Mouse (Mus musculus): Measurements from ENCODE around the gene Gm43064. TPM values are rescaled to one million over a fixed set of nuclear protein-coding genes. Genes with fewer than 3 reads are reported as not detected.

The Gm43064 gene
- polyA plus RNA-seq, 1 experiment from 2014 or later: 0.60 TPM

DNA sequence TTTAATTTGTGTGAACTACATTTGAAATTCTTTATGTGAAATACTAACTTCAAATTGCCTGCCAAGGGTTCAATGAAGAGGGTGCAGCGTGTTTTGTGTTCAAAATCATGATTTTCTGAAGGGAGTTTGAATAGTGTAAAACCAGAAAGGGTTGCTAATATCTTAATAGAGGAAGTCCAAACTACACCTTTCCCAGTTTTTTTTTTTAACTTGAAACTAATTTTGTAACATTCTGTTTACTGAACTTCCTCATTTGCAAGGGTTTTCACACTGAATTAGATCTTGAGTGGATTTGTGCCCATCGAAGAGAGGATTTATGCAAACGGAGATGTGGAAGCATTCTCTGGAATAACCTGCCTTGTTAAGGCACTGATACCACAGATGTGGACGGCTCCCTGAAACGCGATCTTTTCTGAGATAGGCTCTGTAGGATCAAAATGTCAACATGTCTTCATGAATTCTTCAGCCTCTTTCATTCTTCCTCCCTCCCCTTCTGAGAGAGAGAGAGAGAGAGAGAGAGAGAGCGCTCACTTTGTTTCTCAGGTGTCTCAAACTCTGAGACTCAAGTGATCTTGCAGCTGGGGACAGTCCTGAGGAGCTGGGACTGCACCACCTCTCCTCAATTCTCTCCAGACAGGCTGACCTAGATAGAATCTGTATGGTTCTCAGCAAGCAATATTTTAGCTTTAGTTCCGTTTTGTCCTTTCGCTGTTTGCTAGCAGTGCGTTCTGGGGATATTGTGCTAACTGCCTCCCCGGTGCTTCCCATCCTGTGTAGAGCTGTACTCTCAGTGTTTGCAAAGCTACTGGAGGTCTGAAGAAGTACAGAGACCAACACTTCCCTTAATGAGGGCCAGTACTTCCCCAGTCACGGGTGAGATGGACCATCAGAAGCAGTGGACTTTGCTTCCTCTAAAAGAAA lies 49.8 kb downstream of the Gm43064 start, which contains the start of gene Ptpn22:
Gene Ptpn22 (plus strand): TSS at position 915 of the 921 bp plus-strand sequence.
- Histone ChIP-seq H3K27me3 (replicated peaks) (no peaks in the 10 kb centered on the region), H3K9me3 (replicated peaks) (no peaks in the 10 kb centered on the region), H3K4me1 (no peaks in the 10 kb centered on the region), H3K36me3 (no peaks in the 10 kb centered on the region), H3K4me3 (0 out of 2 replicates have a peak within 1 kb of the TSS, but pooled peaks have one; percentile 16), H3K27ac (peak within 1 kb of the TSS; percentile 27; the same call in 1 of the 2 replicates), H3K4me2 (peak within 1 kb of the TSS; percentile 33), H3K9ac (no peak within 1 kb of the TSS)
- 0 out of 2 replicates have a peak, but pooled peaks have one; percentile 40 for ATAC-seq
- 38% methylated on average over 12 of the region's 12 CpGs for WGBS (ENCODE audit: insufficient replicate concordance)

- H3K9me3 ChIP-seq (replicated peaks): no peaks in the 10 kb centered on the region
- H3K27me3 ChIP-seq (replicated peaks): no peaks in the 10 kb centered on the region
- no peak overlapping the region for H3K9ac ChIP-seq
- no peaks in the 10 kb centered on the region for H3K4me1 ChIP-seq
- no peaks in the 10 kb centered on the region for H3K36me3 ChIP-seq
- 0 out of 2 replicates have a peak overlapping the region, but pooled peaks have one; percentile 5 for H3K27ac ChIP-seq
- 0 out of 2 replicates have a peak, but pooled peaks have one; percentile 10 for ATAC-seq
- no peak overlapping the region for H3K4me3 ChIP-seq
- 36% methylated on average over 6 of the region's 6 CpGs for WGBS (ENCODE audit: insufficient replicate concordance)
- H3K4me2 ChIP-seq: peak overlapping the region; percentile 33
Observed at GRCm38 (mm10) chr3:103859851-103860391, 50.5 kb downstream of the Gm43064 start.

DNA sequence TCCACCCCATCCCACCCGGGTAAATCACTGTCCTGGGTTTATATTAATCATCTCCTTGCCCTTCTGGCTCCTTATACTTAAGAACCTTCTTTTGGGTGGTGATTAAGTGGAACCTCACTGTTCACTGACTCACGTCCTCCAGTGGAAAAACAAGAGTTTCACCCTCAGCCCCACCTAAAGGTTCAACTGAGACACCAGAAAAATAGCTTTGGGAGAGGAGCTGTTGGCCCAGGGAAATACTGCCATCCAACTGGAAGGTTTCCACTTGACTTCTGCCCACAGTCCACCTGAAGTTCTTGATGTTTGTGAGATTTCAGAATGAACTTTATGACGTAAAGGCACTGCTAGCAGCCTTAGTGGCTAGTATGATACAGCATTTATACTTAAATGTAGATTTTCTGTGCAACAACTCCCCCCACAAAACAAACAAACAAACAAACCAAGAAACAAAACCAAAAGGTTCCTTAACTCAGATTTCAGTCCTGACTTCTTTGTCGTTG lies 53.4 kb downstream of the Gm43064 start:
- Histone ChIP-seq H3K4me2 (no peak overlapping the region), H3K4me1 (no peaks in the 10 kb centered on the region), H3K36me3 (no peaks in the 10 kb centered on the region), H3K4me3 (no peak overlapping the region), H3K27ac (no peak overlapping the region), H3K9ac (no peak overlapping the region), H3K27me3 (replicated peaks) (no peaks in the 10 kb centered on the region), H3K9me3 (replicated peaks) (no peaks in the 10 kb centered on the region)
- 65% methylated on average over 4 of the region's 4 CpGs for WGBS (ENCODE audit: insufficient replicate concordance)
- ATAC-seq: no peak

DNA sequence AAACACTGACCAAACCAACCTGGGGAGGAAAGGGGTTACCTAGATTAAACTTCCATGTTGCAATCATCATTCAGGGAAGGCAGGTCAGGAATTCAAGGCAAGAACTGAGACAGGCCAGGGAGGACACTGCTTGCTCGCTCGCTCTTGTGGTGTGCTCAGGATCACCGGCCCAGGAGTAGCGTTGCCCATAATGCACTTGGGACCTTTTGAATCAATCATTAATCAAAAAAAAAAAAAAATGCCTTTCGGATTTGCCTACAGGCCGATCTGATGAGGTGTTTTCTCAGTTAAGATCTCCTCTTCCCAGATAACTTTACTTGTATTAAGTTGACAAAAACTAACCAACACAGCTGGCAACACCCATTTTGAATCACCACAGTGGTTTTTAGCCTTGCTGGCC lies 54.8 kb downstream of the Gm43064 start:
- Histone ChIP-seq H3K4me2 (no peak overlapping the region), H3K4me3 (no peak overlapping the region), H3K36me3 (no peaks in the 10 kb centered on the region), H3K9ac (no peak overlapping the region), H3K27me3 (replicated peaks) (no peaks in the 10 kb centered on the region), H3K9me3 (replicated peaks) (no peaks in the 10 kb centered on the region), H3K27ac (no peak overlapping the region), H3K4me1 (no peaks in the 10 kb centered on the region)
- ATAC-seq: no peak
- WGBS (ENCODE audit: insufficient replicate concordance): 75% methylated on average over 6 of the region's 6 CpGs

GRCm38 (mm10) chr3:103867424-103867971 lies 58.1 kb downstream of the Gm43064 start:
- Histone ChIP-seq H3K4me1 (no peaks in the 10 kb centered on the region), H3K36me3 (no peaks in the 10 kb centered on the region), H3K4me2 (no peak overlapping the region), H3K9me3 (replicated peaks) (no peaks in the 10 kb centered on the region), H3K4me3 (no peak overlapping the region), H3K27ac (no peak overlapping the region), H3K9ac (no peak overlapping the region), H3K27me3 (replicated peaks) (no peaks in the 10 kb centered on the region)
- WGBS (ENCODE audit: insufficient replicate concordance): 80% methylated on average over 5 of the region's 5 CpGs
- ATAC-seq: no peak

- ATAC-seq: no peak
- no peaks in the 10 kb centered on the region for H3K9me3 ChIP-seq (replicated peaks)
- H3K27me3 ChIP-seq (replicated peaks): no peaks in the 10 kb centered on the region
- no peaks in the 10 kb centered on the region for H3K4me1 ChIP-seq
- H3K9ac ChIP-seq: no peak overlapping the region
- no peak overlapping the region for H3K4me2 ChIP-seq
- 61% methylated on average over 4 of the region's 4 CpGs for WGBS (ENCODE audit: insufficient replicate concordance)
- H3K27ac ChIP-seq: no peak overlapping the region
- H3K36me3 ChIP-seq: no peaks in the 10 kb centered on the region
- H3K4me3 ChIP-seq: no peak overlapping the region
Observed at GRCm38 (mm10) chr3:103868008-103868407, 58.6 kb downstream of the Gm43064 start.

DNA sequence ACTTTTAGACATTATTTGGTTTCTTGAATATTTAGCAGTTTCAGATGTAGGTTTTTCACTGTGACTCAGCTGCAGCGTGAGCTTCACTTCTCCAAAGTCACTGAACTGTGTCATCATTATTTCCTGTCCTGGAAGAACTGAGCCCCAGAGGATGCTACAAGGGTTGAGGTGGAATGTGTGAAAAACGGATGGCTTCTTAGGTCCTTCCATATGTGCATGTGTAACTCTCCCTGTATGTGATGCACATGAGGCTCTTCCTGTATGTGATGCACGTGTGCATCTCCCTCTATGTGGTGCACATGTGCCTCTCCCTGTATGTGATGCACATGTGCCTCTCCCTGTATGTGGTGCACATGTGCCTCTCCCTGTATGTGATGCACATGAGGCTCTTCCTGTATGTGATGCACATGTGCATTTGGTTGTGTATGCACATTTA lies 63.3 kb downstream of the Gm43064 start:
- no peaks in the 10 kb centered on the region for H3K36me3 ChIP-seq
- H3K27ac ChIP-seq: no peak overlapping the region
- no peak overlapping the region for H3K4me2 ChIP-seq
- H3K4me3 ChIP-seq: no peak overlapping the region
- no peaks in the 10 kb centered on the region for H3K27me3 ChIP-seq (replicated peaks)
- 41% methylated on average over 3 of the region's 3 CpGs for WGBS (ENCODE audit: insufficient replicate concordance)
- H3K9me3 ChIP-seq (replicated peaks): no peaks in the 10 kb centered on the region
- H3K4me1 ChIP-seq: no peaks in the 10 kb centered on the region
- no peak for ATAC-seq
- no peak overlapping the region for H3K9ac ChIP-seq

- no peak overlapping the region for H3K9ac ChIP-seq
- WGBS (ENCODE audit: insufficient replicate concordance): 32% methylated on average over 7 of the region's 7 CpGs
- H3K27me3 ChIP-seq (replicated peaks): no peaks in the 10 kb centered on the region
- H3K27ac ChIP-seq: no peak overlapping the region
- H3K4me3 ChIP-seq: no peak overlapping the region
- ATAC-seq: no peak
- no peaks in the 10 kb centered on the region for H3K4me1 ChIP-seq
- no peak overlapping the region for H3K4me2 ChIP-seq
- H3K36me3 ChIP-seq: no peaks in the 10 kb centered on the region
- H3K9me3 ChIP-seq (replicated peaks): no peaks in the 10 kb centered on the region
Observed at GRCm38 (mm10) chr3:103874329-103874728, 65.0 kb downstream of the Gm43064 start.

- no peaks in the 10 kb centered on the region for H3K4me1 ChIP-seq
- no peaks in the 10 kb centered on the region for H3K9me3 ChIP-seq (replicated peaks)
- no peak for ATAC-seq
- no peak overlapping the region for H3K4me3 ChIP-seq
- no peak overlapping the region for H3K9ac ChIP-seq
- H3K27ac ChIP-seq: no peak overlapping the region
- no peaks in the 10 kb centered on the region for H3K27me3 ChIP-seq (replicated peaks)
- H3K4me2 ChIP-seq: no peak overlapping the region
- H3K36me3 ChIP-seq: no peaks in the 10 kb centered on the region
- 66% methylated on average over 11 of the region's 11 CpGs for WGBS (ENCODE audit: insufficient replicate concordance)
Observed at GRCm38 (mm10) chr3:103885946-103886345, 76.6 kb downstream of the Gm43064 start.

DNA sequence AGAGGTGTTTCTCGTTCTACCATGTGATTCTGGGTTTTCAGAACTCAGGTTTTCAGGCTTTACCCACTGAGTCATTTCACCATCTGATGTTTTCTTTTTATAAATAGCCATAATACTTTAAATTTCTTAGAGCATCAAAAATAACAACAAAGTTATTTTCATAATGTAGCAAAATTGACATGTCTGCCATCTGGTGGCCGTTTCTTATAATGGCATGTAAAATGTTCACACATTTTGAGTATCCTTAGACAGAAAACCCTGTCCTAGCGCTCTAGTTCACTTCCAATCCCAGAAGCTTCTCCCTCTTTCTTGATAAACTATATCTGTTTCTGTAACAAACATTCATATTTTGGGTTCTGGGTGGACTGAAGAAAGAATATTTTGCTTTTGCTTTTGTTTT lies 78.2 kb downstream of the Gm43064 start:
- Histone ChIP-seq H3K9ac (no peak overlapping the region), H3K36me3 (no peaks in the 10 kb centered on the region), H3K27ac (no peak overlapping the region), H3K9me3 (replicated peaks) (no peaks in the 10 kb centered on the region), H3K4me3 (no peak overlapping the region), H3K27me3 (replicated peaks) (no peaks in the 10 kb centered on the region), H3K4me2 (no peak overlapping the region), H3K4me1 (no peaks in the 10 kb centered on the region)
- 27% methylated on average over 3 of the region's 3 CpGs for WGBS (ENCODE audit: insufficient replicate concordance)
- ATAC-seq: no peak
